8 mouse cellular contexts compared by ENCODE assay signal in genomic region chr6:84093473-84093872, GRCm38 (mm10).
A peak's percentile ranks its signal among the peaks of the same experiment; 100 is the strongest.
DNase-seq lines count a peak whose midpoint lies in the region; ATAC-seq and TF ChIP-seq lines count a peak whose summit lies in the region.

No protein-coding gene starts in this region.

- H3K79me2 ChIP-seq in C2C12 (ENCODE audit: control insufficient read depth, insufficient read depth) = no peaks in the 10 kb centered on the region

- H3K4me2 ChIP-seq in hindbrain, embryonic 14.5 days (replicated peaks) = no peak overlapping the region
- H3K4me2 ChIP-seq in limb, embryonic 14.5 days (replicated peaks; ENCODE audit: low read depth, low read length, severe bottlenecking) = no peak overlapping the region

- H3K9ac ChIP-seq in hindbrain, embryonic 14.5 days = no peak overlapping the region
- H3K9ac ChIP-seq in limb, embryonic 14.5 days (ENCODE audit: low read depth, low read length, severe bottlenecking) = no peak overlapping the region

- H3K79me3 ChIP-seq in C2C12 (ENCODE audit: low read depth) = no peaks in the 10 kb centered on the region

- no peak overlapping the region for H3K4me3 ChIP-seq in gastrocnemius, adult 2 months
- H3K4me3 ChIP-seq in C2C12 (ENCODE audit: insufficient read depth, poor library complexity, severe bottlenecking) = no peak overlapping the region
- no peak overlapping the region for H3K4me3 ChIP-seq in hindbrain, embryonic 14.5 days (replicated peaks; ENCODE audit: low read length)
- H3K4me3 ChIP-seq in limb, embryonic 14.5 days (replicated peaks; ENCODE audit: low read length) = no peak overlapping the region

- no peaks in the 10 kb centered on the region for H3K36me3 ChIP-seq in C2C12 (ENCODE audit: control insufficient read depth, insufficient read depth)
- H3K36me3 ChIP-seq in hindbrain, embryonic 14.5 days (replicated peaks; ENCODE audit: control insufficient read depth, insufficient read depth) = no peaks in the 10 kb centered on the region
- no peaks in the 10 kb centered on the region for H3K36me3 ChIP-seq in limb, embryonic 14.5 days (ENCODE audit: control insufficient read depth, insufficient read depth, low read length)

- peak; percentile 68 for TF ChIP-seq CTCF in gastrocnemius, adult 2 months (IDR thresholded peaks at IDR 0.05)
- TF ChIP-seq CTCF in C2C12 (IDR thresholded peaks at IDR 0.05; ENCODE audit: control insufficient read depth, insufficient read depth, insufficient read length) = peak; percentile 49

- peak; percentile 72 for ATAC-seq in hindbrain, embryonic 14.5 days (ENCODE audit: low FRiP score)
- peak; percentile 63 for ATAC-seq in limb, embryonic 14.5 days (ENCODE audit: low FRiP score, low read depth)
- ATAC-seq in granulocyte monocyte progenitor cell, adult 5-6 weeks (replicated peaks; ENCODE audit: poor library complexity, severe bottlenecking) = no peak

- H3ac ChIP-seq in C2C12 (ENCODE audit: control insufficient read depth, insufficient read length, low read depth) = no peak overlapping the region

- intact Hi-C loops in gastrocnemius, adult 2 months (cut with DNase I) = loop anchor here (1.0 to 10.0 kb wide), 2 partner anchors 497 to 821 kb away; no protein-coding TSS in a partner anchor
- intact Hi-C loops in gastrocnemius, postnatal 36 days (cut with DNase I) = loop anchor here (5.0 kb wide), 1 partner anchor 314 kb away; no protein-coding TSS in a partner anchor

- 0 out of 2 replicates have a peak, but pooled peaks cover 3% of the 10 kb centered on the region for H3K9me3 ChIP-seq in hindbrain, embryonic 14.5 days (ENCODE audit: control insufficient read depth, low read length)
- H3K9me3 ChIP-seq in limb, embryonic 14.5 days (ENCODE audit: control insufficient read depth, low read length) = 0 out of 2 replicates have a peak, but pooled peaks cover 5% of the 10 kb centered on the region

- WGBS in hindbrain, embryonic 14.5 days = 21% methylated on average over 4 of the region's 4 CpGs
- WGBS in limb, embryonic 14.5 days = 12% methylated on average over 4 of the region's 4 CpGs

- no peak for DNase-seq in gastrocnemius, adult 2 months
- DNase-seq in gastrocnemius, postnatal 36 days = no peak
- DNase-seq in cerebellum, adult 9-11 months = peak; percentile 30
- DNase-seq in hindbrain, embryonic 14.5 days (ENCODE audit: low spot score) = peak; percentile 82
- peak; percentile 72 for DNase-seq in limb, embryonic 14.5 days (ENCODE audit: low spot score)
- DNase-seq in retina, postnatal 1 day = peak; percentile 85

- H3K4me1 ChIP-seq in hindbrain, embryonic 14.5 days (replicated peaks; ENCODE audit: control insufficient read depth, insufficient read depth, low read length) = no peaks in the 10 kb centered on the region
- peaks cover 2% of the 10 kb centered on the region; the same call in 1 of the 2 replicates for H3K4me1 ChIP-seq in limb, embryonic 14.5 days (ENCODE audit: control insufficient read depth, insufficient read depth, low read length)

- TF ChIP-seq POLR2A in limb, embryonic 14.5 days (IDR thresholded peaks at IDR 0.05; ENCODE audit: borderline replicate concordance, extremely low read depth, insufficient read depth, insufficient read length) = no peak

- no peaks in the 10 kb centered on the region for H3K27me3 ChIP-seq in C2C12 (ENCODE audit: control insufficient read depth, insufficient read depth, insufficient read length)
- H3K27me3 ChIP-seq in hindbrain, embryonic 14.5 days (ENCODE audit: control insufficient read depth, insufficient read depth, low read length) = no peaks in the 10 kb centered on the region
- H3K27me3 ChIP-seq in limb, embryonic 14.5 days (ENCODE audit: control insufficient read depth, insufficient read depth, low read length) = no peaks in the 10 kb centered on the region

- no peak overlapping the region for H3K27ac ChIP-seq in gastrocnemius, adult 2 months
- no peak overlapping the region for H3K27ac ChIP-seq in hindbrain, embryonic 14.5 days
- no peak overlapping the region for H3K27ac ChIP-seq in limb, embryonic 14.5 days (replicated peaks; ENCODE audit: low read depth, low read length)

TF ChIP-seq in C2C12, 6 proteins besides CTCF, POLR2A, EP300 and RAD21:
- TF ChIP-seq MYOD1 (IDR thresholded peaks at IDR 0.05; ENCODE audit: control insufficient read depth, insufficient read length, low read depth) (no peak), FOSL1 (IDR thresholded peaks at IDR 0.05; ENCODE audit: insufficient read depth, low read length, poor library complexity, severe bottlenecking) (no peak), MAX (IDR thresholded peaks at IDR 0.05) (no peak), CEBPB (IDR thresholded peaks at IDR 0.05; ENCODE audit: low read depth) (no peak), MYOG (IDR thresholded peaks at IDR 0.05; ENCODE audit: control insufficient read depth, extremely low read depth, insufficient read length) (no peak)

Comparison
In these comparisons a context has a peak if more than half of its experiments do, and no peak if none do; other contexts are left out.
1. DNase-seq: peak in cerebellum, adult 9-11 months (single experiment), hindbrain, embryonic 14.5 days (single experiment), limb, embryonic 14.5 days (single experiment) and retina, postnatal 1 day (single experiment); none in gastrocnemius, adult 2 months (single experiment) and gastrocnemius, postnatal 36 days (0 of 2).